Mouse (Mus musculus) CD8-positive naive resting alpha-beta T cell, adult 2 months (primary cell): ENCODE results near the gene Myo9b.
"Not testable (repeated sequence)": the region's sequence is repeated elsewhere in the genome, so short reads cannot be mapped to it uniquely, and the experiment has no call there.

ENCODE experiments used
- DNase-seq, 2 experiments: peaks; one replicate each; pipeline ENCODE4 v3.0.0; 2022; ENCODE audit warnings: low read depth in 2 of 2, low spot score in 2 of 2

The Myo9b gene

DNA sequence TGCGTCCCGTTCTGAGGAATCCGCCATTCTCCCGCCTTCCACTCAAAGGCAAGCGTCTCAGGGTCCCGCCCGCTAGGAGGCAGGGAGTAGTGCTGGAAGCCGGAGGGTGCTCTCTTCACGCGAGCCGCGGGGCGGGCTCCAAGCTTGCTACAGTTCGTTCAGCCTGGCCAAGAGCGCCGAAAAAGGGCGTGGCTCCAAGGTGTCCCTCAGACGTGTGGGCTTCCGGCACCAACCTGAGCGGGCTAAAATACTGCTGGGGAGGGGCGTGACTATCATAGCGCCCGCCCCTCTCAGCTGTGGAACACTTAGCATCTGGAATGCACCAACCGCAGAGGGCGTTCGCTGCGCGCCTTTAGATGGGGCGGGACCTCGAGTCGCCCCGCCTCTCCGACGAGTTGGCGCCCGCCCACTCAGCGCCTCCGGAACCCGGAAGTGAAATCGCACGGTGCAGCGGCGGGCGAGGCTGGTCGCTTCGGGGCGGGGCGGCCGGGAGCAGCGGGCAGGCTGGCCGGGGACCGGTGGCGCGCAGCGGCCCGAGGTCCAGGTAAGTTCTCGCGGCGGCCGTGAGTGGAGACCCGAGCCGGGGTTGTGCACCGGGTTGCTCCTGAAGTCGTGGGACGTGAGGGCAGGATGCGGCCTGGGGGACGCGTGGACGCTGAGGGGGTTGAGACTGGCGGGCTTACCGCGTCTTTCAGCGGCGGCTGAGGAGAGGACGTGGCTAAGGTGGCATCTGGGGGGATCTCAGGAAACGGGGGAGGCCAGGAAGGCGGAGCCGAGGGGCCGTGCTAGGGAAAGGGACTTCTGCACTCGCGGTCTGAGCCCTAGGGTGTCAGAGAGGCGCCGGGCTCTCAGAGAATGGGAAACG, at the start of gene Myo9b, which contains the start of gene Haus8:
Gene Myo9b (plus strand): TSS at position 429 of the 865 bp plus-strand sequence.
Gene Haus8 (minus strand): TSS at position 649 of the 865 bp plus-strand sequence.
- DNase-seq, result peak; percentile 98

DNA sequence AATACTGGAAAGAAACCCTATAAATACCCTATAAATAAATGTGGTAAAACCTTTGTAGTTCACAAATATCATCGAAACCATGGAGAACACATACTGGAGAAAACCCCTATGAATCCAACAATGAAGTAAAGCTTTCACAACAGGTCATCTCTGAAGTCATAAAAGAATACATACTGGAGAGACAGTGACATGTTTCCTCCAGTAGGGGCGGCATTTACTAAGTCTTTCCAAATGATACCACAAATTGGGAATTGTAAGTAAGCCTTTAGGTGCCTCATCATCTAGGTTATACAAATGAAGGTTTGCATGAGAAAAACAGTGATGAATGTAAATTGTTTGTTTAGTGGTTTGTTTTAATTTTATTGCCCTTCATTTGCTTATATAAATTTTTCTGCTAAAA, 48.0 kb upstream of the Myo9b start:
- DNase-seq, result peak in 1 of 2 experiments; percentile 15

DNA sequence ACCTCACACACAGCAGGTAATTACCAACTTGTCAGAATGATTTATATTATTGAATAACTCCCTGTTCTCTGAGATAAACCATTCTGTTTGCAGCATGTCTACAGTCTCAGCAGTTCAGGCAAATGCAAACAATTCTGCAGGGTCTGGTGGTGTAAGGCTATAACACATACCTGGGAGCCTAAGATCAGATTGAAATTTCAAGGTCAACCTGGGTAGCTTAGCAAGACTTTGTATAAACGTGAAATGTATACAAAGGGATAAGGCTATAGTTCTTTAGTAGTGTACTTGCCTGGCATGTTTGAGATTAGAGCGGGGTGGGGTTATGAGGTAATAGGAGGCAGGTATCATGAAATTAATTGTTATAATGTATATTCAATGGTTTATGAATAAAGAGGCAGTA, 29.8 kb upstream of the Myo9b start:
- DNase-seq, result no peak

DNA sequence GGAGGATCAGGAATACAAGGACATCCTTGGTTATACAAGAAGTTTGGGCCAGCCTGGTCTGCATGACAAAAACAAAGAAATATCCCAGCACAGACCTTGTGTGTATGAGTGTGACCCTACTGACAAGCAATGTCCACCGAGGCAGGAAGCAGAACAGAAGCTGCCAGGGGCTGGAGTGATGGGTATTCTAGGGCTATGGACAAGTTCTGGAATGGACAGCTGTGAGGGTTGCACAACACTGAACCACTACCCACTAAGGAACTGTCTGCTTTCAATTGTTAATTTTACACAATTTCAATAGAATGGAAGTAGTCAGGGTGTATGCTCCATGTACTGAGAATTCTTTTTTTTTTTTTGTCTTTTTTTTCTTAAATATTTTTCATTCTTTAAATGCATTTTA, 24.3 kb upstream of the Myo9b start:
- no peak for DNase-seq

DNA sequence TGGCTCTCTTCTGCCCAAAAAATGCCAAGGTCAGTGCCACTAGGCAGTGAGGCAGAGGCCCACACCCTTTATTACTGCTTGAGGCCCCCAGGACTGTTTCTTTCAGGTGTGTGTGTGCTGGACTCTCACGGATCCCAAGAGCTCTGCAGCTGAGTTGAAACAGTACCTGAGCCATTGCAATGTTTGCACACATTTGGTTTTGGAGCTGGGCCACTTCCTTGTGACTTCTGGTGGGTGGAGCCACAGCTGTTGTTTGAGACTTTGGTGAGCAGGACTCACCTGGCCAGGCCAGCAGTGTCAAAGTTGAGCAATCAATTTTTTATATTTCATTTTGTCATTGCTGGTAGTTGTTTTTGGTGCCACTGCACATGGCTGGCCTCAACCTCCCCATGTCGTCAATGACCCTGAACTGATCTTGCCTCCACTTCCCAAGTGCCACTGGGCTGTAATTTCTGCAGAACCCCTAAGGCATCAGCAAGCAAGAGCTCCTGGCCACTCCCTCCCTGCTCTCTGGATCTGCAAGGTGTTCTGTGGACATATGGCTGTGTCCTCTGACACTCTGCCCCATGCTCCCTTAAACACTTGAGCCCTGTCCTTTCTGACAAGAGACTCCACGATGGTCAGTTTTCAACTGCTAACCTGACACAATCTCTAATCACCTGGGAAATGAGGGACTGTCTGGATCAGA, 15.8 kb upstream of the Myo9b start:
- no peak for DNase-seq

DNA sequence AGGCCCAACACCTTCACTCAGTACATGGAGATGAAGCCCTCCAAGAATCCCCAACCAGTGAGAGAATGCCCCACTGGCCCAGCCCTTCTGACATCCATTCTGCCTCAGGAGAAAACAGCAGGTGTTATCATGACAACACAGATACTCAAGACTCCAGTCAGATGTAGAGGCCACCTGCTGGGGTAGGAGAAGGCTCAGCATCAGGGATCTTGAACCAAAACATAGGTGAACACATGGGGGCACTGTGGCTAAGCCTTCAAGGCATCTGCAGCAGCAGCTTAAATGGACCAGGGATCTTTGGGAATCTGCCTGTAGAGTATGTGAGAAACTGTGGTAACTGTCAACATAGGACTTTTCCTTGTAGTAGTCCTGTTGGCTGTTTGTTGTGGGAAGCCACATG, 11.3 kb upstream of the Myo9b start:
- DNase-seq, result no peak

DNA sequence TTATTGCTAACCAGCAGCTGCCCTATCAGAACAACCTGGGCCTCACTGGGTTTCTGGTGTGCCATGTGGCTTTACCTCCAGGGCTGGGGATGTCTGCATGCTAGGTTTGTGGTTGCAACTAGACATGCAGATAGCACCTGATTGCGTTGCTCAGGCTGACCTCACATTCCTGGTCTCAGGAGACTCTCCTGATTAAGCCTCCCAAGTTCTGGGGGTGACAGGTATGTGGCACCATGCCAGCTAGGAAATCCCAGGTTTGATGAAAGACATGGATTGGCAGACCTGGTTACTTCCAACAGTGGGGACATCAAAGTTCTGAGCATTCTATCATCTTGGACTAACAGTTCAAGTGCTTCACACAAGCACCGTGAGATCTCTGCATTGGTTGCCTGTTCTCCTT, 4.8 kb upstream of the Myo9b start:
- no peak for DNase-seq

DNA sequence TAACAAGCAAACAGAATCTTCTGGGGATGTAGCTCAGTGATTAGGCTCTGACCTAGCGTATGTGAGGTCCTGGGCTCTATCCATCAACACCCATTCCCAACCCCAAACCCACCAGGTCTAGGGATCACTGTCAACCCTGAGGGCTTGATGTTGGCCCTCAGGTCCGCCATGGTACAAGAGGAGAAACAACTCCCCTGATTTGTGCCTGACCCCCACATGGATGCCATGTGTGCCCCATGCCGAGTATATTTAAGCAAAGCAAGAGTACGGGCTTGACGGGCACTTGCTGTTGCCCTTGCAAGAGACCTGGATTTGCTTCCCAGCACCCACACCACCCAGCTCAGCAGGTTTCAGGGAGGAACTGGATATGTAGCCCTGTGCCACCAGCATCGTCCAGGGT, 4.2 kb upstream of the Myo9b start:
- DNase-seq, result not testable (repeated sequence)

DNA sequence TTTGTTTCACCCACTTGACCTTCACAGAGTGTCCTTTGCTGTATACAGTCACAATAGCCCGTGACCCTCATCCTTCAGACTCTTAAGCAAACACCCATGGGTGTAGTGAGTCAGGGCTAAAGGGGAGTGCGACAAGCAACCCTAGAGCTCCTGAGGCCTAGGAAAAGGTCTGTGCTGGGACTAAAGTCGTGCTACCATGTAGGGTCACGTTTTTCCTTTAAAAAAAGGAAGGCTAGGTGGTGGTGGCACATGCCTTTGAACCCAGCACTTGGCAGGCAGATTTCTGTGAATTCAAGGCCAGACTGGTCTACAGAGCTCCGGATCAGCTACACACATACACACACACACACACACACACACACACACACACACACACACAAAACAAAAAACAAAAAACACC, 884 bp upstream of the Myo9b start:
- DNase-seq, result no peak

DNA sequence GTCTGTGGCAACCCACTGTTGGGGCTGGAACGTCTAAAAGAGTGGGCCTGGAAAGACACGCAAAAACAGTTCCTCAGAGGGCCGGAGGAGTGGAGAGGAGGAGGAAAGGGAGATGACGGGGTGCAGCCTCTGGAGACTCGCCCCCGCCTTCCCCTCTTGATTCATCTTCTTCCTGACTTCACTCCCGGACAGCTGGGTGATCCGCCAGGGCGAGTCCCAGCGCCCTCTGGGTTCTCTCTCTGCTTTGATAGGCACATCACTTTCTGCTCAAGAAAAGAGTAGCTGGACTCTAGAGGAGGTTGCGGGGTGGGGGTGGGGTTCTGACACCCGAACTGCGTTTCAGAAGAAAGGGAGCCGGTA, 617 bp downstream of the Myo9b start:
- DNase-seq, result peak; percentile 55 to 58

DNA sequence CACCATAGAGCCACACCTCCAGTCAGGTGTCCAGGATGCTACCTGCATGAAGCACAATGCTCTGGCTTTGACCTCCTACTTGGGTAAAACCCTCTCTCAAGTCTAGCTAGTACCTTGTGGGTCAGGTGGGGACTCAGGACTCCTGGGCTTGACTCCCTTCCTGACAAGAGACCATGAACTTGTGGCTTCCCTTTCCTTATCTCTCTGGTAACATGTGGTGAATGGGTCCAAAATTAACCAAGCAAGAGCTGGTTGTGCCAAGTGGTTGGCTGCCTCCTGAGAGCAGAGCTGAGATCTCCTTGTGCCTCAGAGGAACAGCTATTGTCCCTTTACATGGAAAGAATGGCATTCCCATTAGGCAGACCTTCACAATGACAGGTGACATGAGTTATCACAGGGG, 2.0 kb downstream of the Myo9b start:
- DNase-seq, result no peak

DNA sequence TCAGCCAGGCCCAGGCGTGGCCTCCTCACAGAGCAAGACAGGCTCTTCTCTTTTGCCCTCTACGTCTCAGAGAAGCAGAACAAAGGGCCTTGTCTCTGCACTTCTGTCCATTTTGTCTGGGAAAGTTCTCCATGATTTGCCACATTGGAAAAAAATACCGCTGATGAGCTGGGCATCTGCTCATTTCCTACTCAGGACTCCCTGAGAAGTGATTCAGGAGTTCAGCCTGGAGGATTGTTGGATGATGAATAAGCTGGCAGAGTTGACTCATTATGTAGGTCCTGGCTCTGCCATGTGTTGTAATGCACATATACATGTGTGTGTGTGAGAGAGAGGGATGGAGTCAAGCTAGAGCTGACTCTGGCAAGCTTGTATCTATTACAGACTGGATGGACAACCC, 3.7 kb downstream of the Myo9b start:
- DNase-seq, result no peak

DNA sequence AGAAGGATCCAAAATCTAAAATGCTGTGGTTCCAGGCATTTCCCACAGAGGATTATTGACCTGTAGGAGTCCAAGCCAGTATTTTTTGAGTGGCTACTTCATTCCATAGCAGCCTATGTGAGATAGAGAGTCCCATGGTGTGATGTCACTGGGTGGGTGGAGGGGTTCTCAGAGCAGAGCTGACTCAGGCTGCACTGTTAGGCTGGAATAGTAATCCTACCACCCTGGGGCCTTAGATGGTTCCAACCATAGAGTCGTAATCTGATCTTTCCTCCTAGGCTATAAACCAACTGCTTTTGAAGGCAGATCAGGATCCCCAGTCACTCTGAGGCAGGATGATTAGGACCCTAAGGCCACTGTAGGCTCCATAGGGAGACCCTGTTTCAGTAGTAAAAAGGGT, 6.9 kb downstream of the Myo9b start:
- not testable (repeated sequence) for DNase-seq

DNA sequence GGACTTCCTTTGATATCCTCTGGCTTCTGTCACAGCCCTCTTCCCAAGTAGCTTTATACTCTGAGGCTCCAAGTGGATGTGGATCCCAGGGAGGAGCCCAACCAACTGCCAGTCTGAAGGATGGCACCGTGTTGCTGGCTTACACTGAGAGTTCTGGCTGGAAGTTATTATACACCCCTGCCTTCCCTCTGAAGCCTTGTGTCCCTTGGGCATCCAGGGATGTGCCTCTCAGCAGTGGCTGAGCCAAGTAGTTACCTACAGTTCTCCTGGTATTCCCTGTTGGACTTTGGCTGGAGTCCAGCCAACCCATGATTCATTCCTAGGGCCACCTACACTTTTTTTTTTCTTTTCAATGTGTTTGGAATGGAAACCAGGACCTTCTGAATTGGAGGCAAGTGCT, 9.2 kb downstream of the Myo9b start:
- not testable (repeated sequence) for DNase-seq

DNA sequence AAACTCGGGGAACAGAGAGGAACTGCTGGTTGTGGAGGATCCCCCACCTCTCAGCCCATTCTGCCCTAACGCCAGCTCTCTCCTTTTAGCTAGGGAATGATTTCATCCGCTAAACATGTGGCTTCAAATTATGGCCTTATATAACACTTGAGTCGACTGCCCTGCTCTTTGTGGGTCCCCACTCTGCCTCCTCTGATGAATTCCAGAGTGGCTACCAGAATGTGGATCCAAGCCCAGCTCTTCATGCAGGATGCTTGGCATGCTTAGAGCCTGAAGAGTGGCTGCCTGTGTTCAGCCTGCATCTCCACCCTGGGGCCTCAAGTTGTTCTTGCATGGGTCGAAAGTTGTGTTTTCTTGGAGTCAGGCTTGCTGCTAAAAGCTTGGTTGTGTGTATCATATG, 10.1 kb downstream of the Myo9b start:
- DNase-seq, result no peak

DNA sequence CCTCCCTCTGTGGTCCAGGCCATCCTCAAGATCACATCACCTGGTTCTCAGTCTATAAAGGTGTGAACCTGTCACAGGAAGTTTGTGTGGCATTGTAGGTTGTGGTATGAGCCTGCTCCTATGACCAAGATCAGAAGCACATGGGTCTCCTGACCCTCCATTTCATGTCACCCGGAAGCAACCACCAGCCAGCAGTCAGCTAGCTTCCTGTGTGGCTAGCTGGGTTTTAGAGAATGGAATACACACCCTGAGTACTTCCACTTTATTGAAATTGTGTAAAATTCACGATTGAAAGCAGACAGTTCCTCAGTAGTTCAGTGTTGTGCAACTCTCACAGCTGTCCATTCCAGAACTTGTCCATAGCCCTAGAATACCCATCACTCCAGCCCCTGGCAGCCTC, 13.7 kb downstream of the Myo9b start:
- peak; percentile 10 to 11 for DNase-seq

DNA sequence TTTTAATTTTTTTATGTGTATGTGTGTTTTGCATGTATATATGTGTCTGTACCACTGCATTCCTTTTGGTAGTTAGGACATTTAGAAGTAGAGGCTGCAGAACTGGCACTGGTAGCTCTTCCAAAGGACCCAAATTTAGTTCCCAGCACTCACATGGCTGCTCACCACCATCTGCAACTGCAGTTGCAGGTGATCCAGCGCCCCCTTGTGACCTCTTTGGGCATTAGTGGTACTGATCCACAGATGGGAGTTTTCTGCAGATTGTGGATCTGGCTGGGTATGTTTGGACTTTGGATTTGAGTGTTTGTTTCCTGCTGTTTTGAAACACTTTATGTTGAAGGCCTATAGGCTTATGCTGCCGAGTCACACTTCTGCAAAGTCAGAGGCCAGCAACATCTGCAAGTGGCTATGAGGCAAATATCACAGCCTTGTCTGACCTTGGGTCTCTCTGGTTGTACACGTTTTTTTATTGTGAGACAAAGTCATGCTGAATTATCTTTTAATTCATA, 16.0 kb downstream of the Myo9b start:
- no peak for DNase-seq

DNA sequence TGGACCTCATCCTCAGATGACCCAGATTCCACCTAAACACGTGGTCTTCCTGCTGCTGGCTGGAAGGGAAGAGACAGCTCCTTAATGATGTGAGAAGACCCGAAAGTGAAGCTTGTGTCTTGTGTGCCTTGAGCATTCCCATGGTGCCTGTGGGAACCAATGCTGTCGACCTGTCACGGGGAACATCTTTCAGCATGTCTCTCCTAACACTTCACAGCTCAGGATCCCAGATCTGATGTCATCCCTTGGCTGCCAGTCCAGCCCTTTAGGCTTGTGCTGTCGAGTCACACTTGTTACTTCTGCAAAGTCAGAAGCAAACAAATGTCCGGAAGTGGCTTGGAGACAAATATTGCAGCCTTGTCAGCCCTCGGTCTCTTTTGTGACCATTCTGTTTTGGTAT, 16.6 kb downstream of the Myo9b start:
- no peak for DNase-seq

DNA sequence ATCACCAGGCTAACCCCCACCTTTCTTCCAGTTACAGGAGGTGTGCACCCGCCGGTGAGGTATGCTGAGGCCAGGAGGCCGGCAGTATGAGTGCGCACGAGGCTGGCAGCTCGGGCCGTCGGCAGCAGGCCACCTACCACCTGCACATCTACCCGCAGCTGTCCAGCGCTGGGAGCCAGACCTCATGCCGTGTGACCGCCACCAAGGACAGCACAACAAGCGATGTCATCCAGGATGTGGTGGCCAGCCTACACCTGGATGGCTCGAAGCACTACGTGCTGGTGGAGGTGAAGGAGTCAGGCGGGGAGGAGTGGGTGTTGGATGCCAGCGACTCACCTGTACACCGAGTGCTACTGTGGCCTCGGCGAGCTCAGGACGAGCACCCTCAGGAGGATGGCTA, 17.7 kb downstream of the Myo9b start:
- no peak for DNase-seq

DNA sequence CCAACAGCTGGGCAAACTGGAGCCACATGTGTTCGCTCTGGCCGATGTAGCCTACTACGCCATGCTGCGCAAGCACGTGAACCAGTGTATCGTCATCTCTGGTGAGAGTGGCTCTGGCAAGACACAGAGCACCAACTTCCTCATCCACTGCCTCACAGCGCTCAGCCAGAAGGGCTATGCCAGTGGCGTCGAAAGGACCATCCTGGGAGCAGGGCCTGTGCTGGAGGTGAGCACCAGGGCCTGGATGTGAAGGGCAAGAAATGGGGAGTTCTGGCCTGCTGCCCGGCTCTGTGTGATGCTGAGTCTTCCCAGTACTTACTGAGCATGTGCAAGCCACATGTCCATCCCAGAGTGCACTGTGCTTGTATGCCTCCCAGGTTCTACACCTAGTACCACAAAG, 18.4 kb downstream of the Myo9b start:
- DNase-seq, result no peak

DNA sequence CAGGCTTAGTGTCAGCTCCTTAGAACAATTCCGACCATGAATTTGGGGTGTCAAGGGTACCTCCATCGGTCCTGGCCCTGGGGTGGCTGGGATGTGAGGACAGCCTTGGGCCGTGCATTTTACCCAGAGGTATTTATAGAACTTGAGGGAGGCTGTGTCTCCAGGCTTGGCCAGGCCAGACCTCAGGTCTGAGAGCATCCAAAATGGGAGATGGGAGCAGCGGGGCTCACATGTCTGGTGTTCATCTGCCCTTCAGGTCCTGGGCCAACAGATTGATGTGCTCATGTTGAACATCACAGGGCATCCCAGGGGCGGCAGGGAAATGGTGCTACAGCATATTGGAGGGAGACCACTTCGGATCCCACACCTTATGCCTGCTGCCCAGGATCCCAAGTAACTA, 18.8 kb downstream of the Myo9b start:
- no peak for DNase-seq

DNA sequence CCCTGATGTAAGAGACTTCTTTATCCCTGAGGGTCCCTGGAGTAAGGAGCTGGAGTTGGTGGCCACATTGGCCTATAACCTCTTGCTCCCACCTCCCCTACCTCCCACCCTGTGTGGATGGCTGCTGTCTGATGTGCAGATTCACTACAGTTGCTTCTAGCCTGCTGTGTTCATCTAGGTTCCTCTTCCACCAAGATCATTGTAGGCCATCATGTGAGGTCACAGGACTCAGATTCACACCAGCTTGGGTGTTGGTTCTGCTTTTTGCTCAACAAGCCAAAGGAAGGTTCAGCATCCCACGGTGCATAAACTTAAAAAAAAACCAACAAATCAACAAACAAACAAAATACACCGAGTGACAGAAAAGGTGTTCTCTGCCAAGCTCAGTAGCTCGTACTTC, 21.4 kb downstream of the Myo9b start:
- not testable (repeated sequence) for DNase-seq
